Mouse (Mus musculus) embryo, embryonic 9.5 days (tissue): ENCODE results near the gene Prkca.

Experiments used
- DNase-seq: peaks from one replicate; pipeline ENCODE4 v3.0.0-alpha.2; 2017; ENCODE audit errors: extremely low spot score

Gene Prkca

GRCm38 (mm10) chr11:108340293-108340692, 3.4 kb downstream of the Prkca start:
- DNase-seq: no peak

DNA sequence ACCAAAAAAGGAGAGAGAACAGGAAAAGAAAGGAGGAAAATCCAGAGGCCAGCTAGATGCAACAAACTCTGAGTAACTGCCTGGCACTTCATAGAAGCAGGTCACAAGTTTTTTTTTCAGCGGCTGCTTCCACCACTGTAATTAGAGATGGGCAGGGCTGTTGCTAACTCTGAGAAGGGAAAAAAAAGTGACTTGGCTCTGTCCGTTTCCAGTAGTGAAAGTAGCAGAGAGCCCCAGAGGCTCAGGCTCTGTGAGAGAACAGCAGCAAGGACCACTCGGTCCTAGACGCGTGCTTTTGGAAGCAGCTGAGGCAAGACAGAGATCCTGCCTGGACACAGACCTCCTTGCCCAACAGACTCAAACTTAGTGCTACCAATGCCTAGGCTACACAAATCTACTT, 7.3 kb downstream of the Prkca start:
- DNase-seq: no peak

DNA sequence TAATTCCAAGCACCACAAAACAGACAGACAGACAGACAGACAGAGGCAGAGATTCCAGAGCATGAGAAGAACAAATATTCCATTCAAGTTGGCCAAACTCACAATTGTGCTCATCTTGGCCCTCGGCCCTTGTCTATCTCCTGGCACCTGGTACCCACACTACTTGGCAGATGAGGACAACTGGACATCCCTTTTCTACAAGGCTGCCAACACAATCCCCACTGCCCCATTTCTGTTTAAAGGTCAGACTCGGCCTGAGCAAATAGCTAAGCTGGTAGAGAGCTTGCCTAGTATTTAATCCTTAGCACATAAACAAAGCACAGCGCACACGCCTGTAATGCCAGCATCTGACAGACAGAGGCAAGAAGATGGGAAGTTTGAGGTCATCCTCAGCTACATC, 8.2 kb downstream of the Prkca start:
- DNase-seq: no peak

GRCm38 (mm10) chr11:108334658-108335057, 9.1 kb downstream of the Prkca start:
- no peak for DNase-seq

GRCm38 (mm10) chr11:108333583-108334379, 9.9 kb downstream of the Prkca start:
- no peak for DNase-seq

GRCm38 (mm10) chr11:108333006-108333405, 10.7 kb downstream of the Prkca start:
- DNase-seq: no peak

DNA sequence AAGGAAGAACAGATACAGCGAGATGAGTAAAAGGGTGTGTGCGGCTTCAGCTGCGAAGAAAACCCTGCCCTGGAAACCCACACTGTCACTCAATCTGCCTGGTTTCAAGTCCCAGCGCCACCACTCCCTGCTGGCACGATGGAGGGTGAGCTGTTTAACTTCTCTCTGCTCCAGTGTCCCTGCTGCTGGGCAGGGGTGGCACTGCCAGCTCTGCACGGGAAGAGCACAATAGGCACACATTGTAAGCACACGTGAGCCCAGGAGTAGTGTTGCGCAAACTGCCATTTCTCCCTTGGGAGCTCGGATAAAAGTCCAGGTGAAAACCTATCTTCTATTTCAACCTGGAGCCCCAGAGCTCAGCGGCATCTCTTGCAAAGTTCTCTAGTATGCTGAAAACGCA, 12.9 kb downstream of the Prkca start:
- no peak for DNase-seq

DNA sequence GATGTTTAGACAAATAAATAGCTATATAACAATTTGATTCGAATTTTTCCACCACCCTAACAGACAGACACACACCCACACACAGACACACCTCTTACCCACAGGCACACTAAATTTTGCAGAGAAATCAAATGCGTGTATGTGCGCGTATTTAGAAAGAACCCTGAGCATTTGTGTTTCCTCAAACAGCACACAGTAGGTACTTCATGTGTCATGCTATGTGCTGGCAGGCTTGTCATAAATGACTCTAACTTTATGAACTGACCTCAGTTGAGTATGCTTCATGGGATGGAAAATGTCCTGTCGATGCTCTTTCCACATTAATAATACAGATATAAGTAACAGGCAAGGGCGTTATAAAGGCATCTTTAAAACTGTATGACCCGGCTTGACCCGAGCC, 17.8 kb downstream of the Prkca start:
- no peak for DNase-seq

DNA sequence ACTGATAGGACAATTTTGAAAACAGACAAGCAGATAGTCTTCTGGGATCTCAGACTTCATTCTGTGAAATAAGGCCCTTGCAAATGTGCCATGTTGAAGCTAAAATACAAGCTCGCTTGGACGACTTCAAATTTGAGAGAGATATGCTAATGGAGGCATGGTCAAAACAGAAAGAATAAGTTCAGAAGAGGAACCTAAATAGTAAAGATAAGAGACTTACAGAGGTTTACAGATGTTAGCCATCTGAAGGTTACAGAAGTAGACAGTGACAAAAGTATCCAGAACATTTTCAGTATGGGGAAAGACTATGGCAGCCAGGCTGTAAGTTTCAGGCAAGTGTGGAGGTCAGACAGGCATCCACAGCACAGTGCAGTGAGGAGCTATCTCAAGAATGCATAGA, 21.6 kb downstream of the Prkca start:
- DNase-seq: no peak

DNA sequence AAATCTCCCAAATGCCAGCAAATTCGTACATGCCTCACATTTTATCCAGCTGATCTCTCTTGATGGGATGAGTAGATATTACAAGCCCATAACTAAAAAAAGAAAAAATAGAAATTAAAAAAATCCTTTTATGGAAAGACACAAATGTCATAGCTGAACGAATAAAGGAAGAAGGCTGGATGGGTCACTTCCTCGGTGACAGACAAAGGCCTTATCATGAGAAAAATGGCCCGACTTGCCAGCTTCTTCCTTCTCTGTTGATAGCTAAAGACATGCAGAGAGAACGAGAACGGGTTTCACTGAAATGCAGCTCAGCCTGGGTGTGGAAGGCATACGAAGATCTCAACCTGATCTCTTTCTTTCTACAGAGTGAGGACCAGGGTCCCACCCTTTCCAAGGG, 23.2 kb downstream of the Prkca start:
- DNase-seq: no peak

GRCm38 (mm10) chr11:108319162-108319561, 24.6 kb downstream of the Prkca start:
- no peak for DNase-seq

DNA sequence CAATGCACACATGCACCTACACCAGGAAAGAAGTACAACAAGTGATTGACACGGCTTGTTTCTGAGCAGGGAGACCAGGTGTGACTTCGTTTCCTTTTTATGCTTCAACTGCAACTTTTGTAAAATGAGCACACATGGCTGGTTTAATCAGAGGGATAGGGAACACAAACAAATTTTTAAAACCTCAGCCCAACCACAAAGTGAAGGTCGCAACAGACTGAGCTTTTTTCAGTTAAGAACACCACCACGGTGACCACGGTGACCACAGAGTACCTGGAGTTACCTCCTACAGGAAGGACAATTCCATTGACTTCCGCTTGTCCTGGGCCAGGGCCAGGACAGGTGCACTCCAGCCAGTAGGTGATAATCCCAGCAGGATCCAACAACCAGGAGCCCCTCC, 25.9 kb downstream of the Prkca start:
- DNase-seq: no peak

GRCm38 (mm10) chr11:108315736-108316135, 28.0 kb downstream of the Prkca start:
- DNase-seq: no peak

DNA sequence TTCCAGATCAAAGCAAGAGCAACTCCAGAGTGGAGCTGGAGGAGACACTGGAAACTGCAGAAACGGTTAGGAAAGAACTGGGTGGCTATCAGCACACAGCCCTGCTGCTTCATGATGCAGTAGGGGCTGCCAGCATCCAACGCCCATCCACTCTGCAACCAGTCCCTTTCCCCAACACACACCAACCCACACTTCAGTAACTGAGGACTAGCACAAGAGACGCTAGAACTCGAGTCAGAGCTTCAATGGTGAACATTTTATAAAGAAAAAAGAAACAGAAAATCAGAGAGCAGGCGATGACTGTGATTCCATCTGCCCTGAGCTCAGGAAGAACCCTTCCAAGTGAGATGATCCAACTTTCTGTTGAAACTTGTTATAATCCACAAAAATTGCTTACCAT, 31.2 kb downstream of the Prkca start:
- no peak for DNase-seq

DNA sequence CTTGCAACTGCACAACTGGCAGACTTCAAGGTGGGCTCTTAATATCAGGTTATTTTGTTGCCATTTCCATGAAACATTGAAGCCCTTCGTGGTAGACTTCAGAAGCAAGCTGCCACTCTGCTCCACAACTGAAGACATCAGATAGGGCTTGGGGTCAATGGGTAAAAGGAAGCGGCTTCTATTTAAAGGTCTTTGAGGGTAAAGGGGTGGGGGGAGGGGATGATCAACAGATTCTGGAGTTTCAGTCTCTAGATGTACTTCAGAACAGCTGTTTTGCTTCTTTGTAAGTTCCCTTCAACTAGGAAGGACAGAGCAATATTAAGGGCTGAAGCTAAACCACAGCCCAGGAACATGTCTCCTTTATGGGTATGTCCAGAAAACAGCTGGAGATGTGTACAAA, 31.8 kb downstream of the Prkca start:
- no peak for DNase-seq

GRCm38 (mm10) chr11:108309791-108310190, 33.9 kb downstream of the Prkca start:
- DNase-seq: no peak

- DNase-seq: no peak
Observed at GRCm38 (mm10) chr11:108308253-108308652, 35.5 kb downstream of the Prkca start.

DNA sequence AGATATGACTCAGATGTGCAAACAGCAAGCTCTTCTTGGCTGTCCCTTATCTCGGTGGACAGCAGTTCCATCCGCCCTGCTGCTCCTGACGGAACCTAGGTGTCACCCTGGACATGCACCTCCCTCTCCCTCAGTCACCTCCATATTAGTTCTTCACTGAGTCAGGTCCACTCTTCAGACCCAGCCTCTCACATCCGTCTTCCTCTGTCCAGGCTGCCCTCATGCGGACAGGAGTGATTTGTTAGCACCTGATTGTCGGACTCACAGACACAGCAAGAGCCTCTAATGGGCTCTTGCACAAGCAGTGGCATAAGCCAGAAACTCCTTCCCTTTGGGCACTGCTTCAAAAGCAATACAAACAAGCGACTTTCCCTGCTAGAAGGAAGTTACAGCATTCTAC, 36.5 kb downstream of the Prkca start:
- DNase-seq: no peak

DNA sequence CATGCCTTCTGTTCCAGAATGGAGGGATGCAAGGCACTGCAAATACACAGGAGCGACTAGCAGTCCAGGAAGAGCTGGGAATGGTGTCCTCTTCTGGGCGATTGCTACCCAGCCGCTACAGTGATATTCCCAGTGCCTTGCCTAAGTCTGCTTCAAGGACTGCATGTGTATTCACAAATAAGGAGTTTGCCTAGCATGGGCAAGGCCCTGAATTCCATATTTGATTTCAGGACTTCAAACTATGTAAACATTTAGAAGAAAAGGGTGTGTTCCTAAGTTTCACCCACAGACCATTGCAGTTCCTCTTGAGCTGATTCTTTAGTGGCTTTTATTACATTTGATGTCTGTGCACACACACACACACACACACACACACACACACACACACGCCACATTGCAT, 39.9 kb downstream of the Prkca start:
- no peak for DNase-seq

GRCm38 (mm10) chr11:108301796-108302490, 41.8 kb downstream of the Prkca start:
- no peak for DNase-seq

DNA sequence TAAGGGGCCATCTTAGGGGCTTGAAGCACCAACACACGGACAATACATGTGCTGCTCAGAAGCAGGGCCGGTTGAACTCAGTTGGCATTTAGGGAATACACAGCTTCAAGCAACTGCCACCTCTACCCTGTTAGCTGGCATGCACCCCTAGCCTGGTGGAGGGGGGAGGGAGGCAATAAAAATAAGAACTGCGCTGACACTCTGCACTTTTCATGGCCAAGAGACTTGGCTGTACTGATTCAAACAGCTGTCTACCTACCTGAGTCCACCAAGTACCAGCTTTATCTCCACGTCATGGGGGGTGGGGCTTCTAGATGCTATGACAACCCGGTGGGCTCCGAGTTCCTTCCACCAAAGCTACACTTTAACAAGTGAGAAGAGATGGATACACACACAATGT, 42.7 kb downstream of the Prkca start:
- DNase-seq: no peak

DNA sequence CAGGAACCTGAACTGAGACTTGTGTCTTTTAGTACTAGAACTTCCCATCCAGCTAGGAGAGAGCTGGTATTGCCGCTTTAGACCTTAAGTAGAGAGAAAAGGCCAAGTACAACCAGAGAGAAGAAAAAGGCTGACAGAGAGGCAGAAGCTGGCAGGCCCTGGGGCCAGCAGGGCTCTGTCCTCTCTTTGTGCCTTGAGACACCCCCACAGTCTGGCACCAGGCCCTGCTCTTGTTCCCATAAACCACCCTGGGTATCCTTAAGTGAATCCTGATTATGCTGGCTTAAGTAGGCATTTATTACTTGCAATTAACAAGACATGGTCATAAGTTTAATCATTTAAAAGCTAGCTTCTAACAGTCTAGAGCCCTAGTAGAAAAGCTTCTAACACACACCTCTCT, 43.3 kb downstream of the Prkca start:
- no peak for DNase-seq

DNA sequence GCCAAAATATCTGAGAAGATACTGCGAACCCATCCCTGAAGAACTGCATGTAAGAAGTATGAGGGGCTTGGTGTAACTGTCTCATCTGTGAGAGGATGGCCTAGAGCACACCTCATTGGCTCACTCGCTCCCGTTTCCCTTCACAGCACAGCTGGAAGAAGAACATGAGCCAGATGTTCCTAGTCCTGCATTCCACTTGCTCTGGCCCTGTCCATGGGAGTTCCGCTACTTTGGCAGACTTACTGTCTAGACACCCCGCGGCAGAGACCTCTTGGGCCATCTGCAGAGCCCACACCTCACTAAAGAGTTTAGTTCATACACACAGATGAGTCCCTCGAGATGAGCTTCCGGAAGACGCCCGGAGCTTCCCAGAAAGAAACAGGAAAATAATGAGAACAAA, 43.8 kb downstream of the Prkca start:
- no peak for DNase-seq

DNA sequence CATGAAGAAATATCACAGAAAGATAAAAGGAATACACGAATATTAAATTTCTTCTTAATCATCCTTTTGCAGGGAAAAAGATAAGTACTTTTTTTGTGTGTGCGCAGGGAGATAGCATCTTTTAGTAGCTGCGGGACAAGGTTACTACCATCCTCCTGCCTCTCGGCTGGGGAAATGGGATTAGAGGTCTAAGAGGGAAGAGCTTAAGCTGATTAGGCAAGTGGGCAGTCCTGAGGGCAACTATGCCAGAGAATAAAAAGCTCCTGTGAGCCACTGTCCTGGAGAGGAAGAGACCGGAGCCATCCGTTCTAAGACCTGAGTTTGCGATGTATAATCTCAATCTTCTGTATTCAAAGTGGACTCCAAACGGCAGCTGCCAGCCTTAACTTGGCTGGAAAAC, 45.8 kb downstream of the Prkca start:
- no peak for DNase-seq
